Mouse (Mus musculus) kidney, embryonic 16.5 days (tissue): Measurements from ENCODE around the gene Atp5c1. TPM values are rescaled to one million over a fixed set of nuclear protein-coding genes. Genes with fewer than 3 reads are reported as not detected.
A peak's percentile ranks its signal among the peaks of the same experiment; 100 is the strongest.

ENCODE experiments used
- ATAC-seq: fragments of 200-750 bp; cut with Nextera tagmentation; 2 replicates; pipeline ENCODE4 v1.8.0; 2017; ENCODE audit warnings: moderate TSS enrichment; ENCODE audit not compliant: low FRiP score, low TSS enrichment
- H3K27ac ChIP-seq: fragments of 300-500 bp; sonication (generic); 2 replicates; pipeline ENCODE4 v1.5.1; 2014; ENCODE audit warnings: low read length
- H3K27me3 ChIP-seq: fragments of 300-500 bp; sonication (generic); 2 replicates; pipeline ENCODE4 v1.6.1; 2014; ENCODE audit warnings: low read length, control low read depth, mixed read lengths; ENCODE audit not compliant: insufficient read depth
- H3K36me3 ChIP-seq: fragments of 300-500 bp; sonication (generic); 2 replicates; pipeline ENCODE4 v1.6.1; 2014; ENCODE audit warnings: low read length, control low read depth, mixed read lengths; ENCODE audit not compliant: insufficient read depth
- H3K4me1 ChIP-seq: fragments of 300-500 bp; sonication (generic); 2 replicates; pipeline ENCODE4 v1.6.1; 2014; ENCODE audit warnings: low read length, control low read depth, mixed read lengths; ENCODE audit not compliant: insufficient read depth
- H3K4me2 ChIP-seq: fragments of 300-500 bp; sonication (generic); replicated peaks from 2 replicates; pipeline ENCODE4 v1.6.1; 2014; ENCODE audit warnings: low read depth, low read length
- H3K4me3 ChIP-seq: fragments of 300-500 bp; sonication (generic); 2 replicates; pipeline ENCODE4 v1.5.1; 2014; ENCODE audit warnings: mild to moderate bottlenecking, low read length
- H3K9ac ChIP-seq: fragments of 300-500 bp; sonication (generic); replicated peaks from 2 replicates; pipeline ENCODE4 v1.6.1; 2014; ENCODE audit warnings: low read length
- H3K9me3 ChIP-seq: fragments of 300-500 bp; sonication (generic); 2 replicates; pipeline ENCODE4 v1.6.1; 2016; ENCODE audit warnings: low read length, control low read depth
- WGBS: fragments of 180-500 bp; shearing (Covaris S2); extraction: QIAGEN DNeasy Blood & Tissue Kit; methylation state at CpG from one replicate; pipeline ENCODE4 v1.1.7; 2014; 5-methylcytosine and 5-hydroxymethylcytosine counted together
- polyA plus RNA-seq: library from polyadenylated mRNA; unstranded; fragments of >200 nt; fragmentation: Nextera tagmentation; extraction: Ambion mirVana; gene quantifications from 2 replicates; pipeline ENCODE4 v1.2.1, GENCODE M21; 2015

The Atp5c1 gene
- polyA plus RNA-seq, 1 experiment from 2014 or later: 740 TPM

DNA sequence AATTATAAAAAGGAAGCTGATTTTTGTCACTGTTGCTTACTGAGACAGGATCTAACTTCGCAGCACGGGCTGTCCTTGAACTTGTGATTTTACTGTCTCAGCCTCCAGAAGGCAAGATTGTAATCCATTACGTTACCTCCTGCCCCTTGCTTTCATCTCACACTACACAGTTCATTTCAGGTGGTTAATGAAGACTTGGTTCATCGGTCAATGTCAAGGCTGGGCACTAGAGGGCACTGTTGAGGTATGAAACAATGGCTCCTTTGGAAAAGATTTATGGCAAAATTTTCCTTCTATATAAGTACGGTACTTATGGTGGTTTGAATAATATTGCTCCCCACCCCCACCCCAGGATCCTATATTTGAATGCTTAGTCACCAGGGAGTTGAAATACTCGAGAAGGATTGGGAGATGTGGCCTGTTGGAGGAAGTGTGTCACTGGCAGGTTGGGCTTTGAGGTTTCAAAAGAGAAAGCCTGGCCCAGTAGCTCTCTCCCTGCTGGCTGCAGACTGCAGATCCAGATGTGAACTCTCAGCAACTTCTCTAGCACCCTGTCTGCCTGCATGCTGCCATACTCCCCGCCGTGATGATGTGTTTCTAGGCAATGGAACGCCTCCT lies 18.4 kb upstream of the Atp5c1 start:
- no peak overlapping the region for H3K4me2 ChIP-seq
- H3K4me3 ChIP-seq: no peak overlapping the region
- 33% methylated on average over 9 of the region's 9 CpGs for WGBS
- no peaks in the 10 kb centered on the region for H3K9me3 ChIP-seq
- no peak overlapping the region for H3K9ac ChIP-seq
- no peaks in the 10 kb centered on the region for H3K4me1 ChIP-seq
- no peaks in the 10 kb centered on the region for H3K36me3 ChIP-seq
- H3K27me3 ChIP-seq: no peaks in the 10 kb centered on the region
- ATAC-seq: no peak
- no peak overlapping the region for H3K27ac ChIP-seq

DNA sequence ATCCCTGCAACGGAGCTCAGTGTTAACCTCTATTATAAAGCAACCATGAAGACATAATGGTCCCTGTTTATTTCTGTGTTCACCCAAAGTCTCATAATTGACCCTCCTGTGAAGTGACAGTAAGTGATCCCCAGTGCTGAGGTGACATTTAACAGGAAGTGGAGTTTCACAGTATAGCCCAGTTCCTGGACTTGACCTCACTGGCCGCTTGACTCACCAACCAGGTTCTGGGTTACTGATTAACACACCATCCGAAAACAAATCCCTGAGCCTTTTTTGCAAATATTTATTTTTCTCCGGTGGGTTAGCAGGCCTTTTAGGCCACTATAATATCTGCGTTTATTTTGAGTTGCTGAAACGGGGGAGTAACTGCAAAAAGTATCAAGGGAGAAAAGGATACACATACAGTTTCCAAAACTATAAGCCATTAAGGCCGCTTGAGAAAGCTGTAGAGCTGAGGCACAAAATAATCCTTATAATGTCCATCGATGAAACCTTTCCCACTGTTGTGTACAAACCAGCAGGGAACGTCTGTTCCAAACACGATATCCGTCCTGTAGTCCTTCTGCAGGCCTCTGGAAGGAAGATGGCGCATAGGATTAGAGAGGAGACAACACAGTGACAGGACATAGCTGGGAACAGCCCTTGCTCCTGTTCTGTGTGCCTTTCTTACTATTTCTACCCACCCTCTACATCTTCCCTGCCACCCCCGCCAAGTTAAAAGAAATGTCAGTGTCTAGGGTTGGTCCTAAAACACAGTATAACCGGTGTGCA lies 14.2 kb upstream of the Atp5c1 start:
- Histone ChIP-seq H3K4me1 (no peaks in the 10 kb centered on the region), H3K9ac (no peak overlapping the region), H3K27me3 (no peaks in the 10 kb centered on the region), H3K27ac (no peak overlapping the region), H3K4me3 (no peak overlapping the region), H3K4me2 (no peak overlapping the region), H3K9me3 (no peaks in the 10 kb centered on the region), H3K36me3 (peaks cover 32% of the 10 kb centered on the region)
- ATAC-seq: no peak
- 76% methylated on average over 14 of the region's 14 CpGs for WGBS

DNA sequence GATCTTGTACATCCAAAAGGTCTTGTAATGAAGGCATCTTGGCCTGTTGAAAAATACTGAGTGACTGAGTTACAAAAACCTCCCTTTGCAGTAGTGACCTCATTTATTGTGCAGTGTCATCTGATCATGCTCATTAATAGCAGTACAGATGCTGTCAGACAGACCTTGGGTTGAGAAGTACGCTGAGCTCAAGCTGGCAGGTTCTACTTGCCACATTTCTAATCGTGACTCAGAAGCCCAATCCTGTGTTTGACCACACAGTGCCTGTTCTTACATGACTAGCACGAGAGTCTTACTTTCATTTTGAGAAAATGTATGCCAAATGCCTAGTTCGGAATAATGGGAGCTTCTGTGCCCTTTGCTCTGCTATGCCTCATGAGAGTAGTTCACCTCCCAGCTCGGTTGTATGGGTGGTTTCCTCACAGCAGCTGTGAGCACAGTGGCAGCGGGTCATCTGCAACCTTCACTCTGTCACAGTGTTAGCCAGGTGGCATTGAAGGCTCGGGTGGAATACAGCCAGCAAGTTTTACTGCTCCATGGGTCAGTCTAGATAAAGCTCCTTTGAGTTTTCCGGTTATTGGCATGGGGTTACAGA lies 7.0 kb upstream of the Atp5c1 start:
- Histone ChIP-seq H3K27ac (no peak overlapping the region), H3K27me3 (no peaks in the 10 kb centered on the region), H3K36me3 (peaks cover 45% of the 10 kb centered on the region), H3K4me2 (no peak overlapping the region), H3K4me3 (no peak overlapping the region), H3K9ac (no peak overlapping the region), H3K4me1 (no peaks in the 10 kb centered on the region), H3K9me3 (no peaks in the 10 kb centered on the region)
- no peak for ATAC-seq
- 77% methylated on average over 8 of the region's 8 CpGs for WGBS

DNA sequence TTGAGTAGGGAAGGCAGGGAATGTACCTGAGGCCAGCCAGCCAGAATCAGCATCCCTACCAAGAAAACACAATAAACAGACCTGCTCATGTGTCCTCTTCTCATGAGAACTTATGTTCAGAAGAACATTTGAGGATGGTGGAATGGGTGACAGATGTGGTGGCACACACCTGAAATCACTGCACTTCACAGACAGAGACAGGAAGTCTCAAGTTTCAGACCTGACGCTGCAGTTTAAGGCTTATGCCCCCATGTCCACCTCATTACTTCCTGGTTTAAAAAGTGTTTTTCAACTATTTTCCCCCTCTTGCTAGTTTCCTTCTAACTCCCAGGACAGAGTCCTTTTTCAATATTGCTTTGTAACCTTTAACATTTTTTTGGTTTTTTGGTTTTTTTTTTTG lies 2.4 kb upstream of the Atp5c1 start:
- H3K36me3 ChIP-seq: peaks cover 16% of the 10 kb centered on the region; the same call in 1 of the 2 replicates
- no peak overlapping the region for H3K27ac ChIP-seq
- no peaks in the 10 kb centered on the region for H3K27me3 ChIP-seq
- H3K4me2 ChIP-seq: no peak overlapping the region
- H3K4me3 ChIP-seq: no peak overlapping the region
- no peak for ATAC-seq
- peaks cover 23% of the 10 kb centered on the region for H3K4me1 ChIP-seq
- no peaks in the 10 kb centered on the region for H3K9me3 ChIP-seq
- 22% methylated on average over 1 of the region's 1 CpGs for WGBS
- no peak overlapping the region for H3K9ac ChIP-seq

DNA sequence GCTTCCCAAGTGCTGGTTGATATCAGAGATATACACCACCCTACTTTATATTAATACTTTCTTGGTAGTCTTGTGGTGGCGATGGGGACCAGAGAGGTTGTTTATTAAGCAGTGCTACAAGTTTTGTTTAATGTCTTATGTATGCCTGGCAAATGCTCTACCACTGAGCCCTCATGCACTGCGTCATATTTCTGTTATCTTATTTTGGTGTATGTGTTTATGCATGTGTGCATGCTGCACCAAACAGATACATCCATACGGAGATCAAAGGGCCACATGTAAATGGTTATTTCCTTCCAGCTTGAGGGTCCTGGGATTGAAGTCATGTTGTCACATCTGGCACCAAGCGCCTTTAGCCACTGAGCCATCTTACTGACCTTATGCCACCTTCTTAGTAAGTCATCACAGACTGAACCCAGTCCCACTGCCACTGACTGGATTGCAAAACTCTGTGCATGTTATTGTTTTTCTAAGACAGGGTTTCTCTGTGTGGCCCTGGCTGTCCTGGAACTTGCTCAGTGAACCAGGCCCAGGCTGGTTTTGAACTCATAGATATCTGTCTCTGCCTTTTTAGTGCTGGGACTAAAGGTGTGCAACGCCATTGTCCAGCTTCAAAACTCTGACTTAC lies 1.3 kb upstream of the Atp5c1 start:
- H3K9me3 ChIP-seq: no peaks in the 10 kb centered on the region
- no peak overlapping the region; the same call in 1 of the 2 replicates for H3K9ac ChIP-seq
- no peak overlapping the region for H3K27ac ChIP-seq
- 87% methylated on average over 5 of the region's 5 CpGs for WGBS
- H3K27me3 ChIP-seq: no peaks in the 10 kb centered on the region
- no peak for ATAC-seq
- H3K36me3 ChIP-seq: peaks cover 8% of the 10 kb centered on the region; the same call in 1 of the 2 replicates
- H3K4me2 ChIP-seq: peak overlapping the region; percentile 86
- peaks cover 30% of the 10 kb centered on the region for H3K4me1 ChIP-seq
- H3K4me3 ChIP-seq: peak overlapping the region; percentile 80

DNA sequence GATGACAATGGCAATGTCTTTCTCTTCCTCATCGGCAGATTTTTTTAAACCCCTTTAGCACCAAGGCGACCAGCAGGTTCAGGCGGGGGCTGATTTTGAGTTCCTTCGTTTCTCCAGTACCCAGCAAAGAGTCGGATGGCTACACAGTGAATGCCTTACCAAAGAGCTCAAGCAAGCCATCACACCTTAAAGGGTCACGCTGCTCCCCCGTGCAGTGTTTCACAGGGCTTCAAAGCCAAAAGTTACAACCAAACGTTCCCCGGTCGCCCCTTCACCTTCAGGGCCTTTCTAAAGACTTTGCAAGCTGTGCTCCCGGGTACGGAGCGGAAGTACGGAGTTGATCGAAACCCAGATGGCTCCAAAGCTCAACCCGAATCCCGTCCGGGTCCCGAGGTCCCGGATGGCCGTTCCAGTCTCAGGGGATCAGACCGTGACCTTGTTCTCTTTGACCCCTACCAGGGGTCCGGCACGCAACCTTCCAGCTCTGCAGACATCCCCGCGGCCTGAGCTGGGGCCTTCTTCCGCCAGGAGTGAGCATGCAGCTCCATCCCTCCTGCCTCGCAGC lies 483 bp downstream of the Atp5c1 start:
- no peak; the same call in 1 of the 2 replicates for ATAC-seq
- Histone ChIP-seq H3K27ac (peak overlapping the region; percentile 92), H3K36me3 (peaks cover 6% of the 10 kb centered on the region; the same call in 1 of the 2 replicates), H3K9me3 (no peaks in the 10 kb centered on the region), H3K4me1 (peaks cover 30% of the 10 kb centered on the region), H3K4me3 (peak overlapping the region; percentile 80), H3K9ac (peak overlapping the region; percentile 97), H3K4me2 (peak overlapping the region; percentile 67), H3K27me3 (no peaks in the 10 kb centered on the region)
- WGBS: under 1% methylated on average over 28 of the region's 28 CpGs

DNA sequence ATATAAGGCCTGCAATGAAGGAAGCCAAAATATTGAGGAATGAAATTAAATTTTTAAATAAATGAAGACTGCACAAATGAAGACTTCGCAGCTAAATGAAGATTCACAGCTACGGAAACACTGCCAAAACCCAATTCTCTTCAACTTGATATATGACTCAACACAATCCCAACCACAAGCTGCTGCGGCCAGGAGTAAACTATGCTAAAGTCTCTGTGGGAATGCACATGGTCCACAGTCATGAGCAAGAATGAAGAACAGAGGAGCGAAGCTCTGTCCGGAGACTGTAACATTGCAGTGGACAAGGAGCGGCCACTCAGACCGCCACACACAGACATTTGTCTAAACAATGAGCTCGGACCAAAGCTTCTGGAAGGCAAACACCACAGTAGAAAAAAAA lies 3.6 kb downstream of the Atp5c1 start:
- H3K27me3 ChIP-seq: no peaks in the 10 kb centered on the region
- no peak for ATAC-seq
- H3K4me2 ChIP-seq: no peak overlapping the region
- no peak overlapping the region for H3K9ac ChIP-seq
- peaks cover 10% of the 10 kb centered on the region for H3K36me3 ChIP-seq
- peaks cover 27% of the 10 kb centered on the region for H3K4me1 ChIP-seq
- no peaks in the 10 kb centered on the region for H3K9me3 ChIP-seq
- WGBS: 71% methylated on average over 8 of the region's 8 CpGs
- no peak overlapping the region for H3K27ac ChIP-seq
- no peak overlapping the region for H3K4me3 ChIP-seq

DNA sequence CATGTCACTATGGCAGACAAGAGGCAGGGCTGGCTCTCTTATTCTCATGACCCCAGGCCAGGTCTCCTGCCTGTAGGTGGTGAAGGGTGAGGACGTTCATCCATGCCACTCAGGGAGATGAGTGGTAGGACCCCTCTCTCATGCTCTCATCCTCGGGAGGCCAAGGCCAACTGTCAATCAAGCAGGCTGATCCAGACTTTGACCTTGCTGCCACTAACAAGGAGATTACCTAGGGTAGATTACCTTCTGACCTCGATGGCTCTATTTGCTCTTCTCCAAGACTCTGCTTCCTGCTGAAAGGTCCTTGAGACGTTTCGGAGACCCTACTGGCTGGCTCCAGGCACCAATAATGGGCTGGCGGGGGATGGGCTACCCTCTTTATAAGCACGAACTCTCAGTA lies 5.8 kb downstream of the Atp5c1 start:
- ATAC-seq: no peak
- H3K9ac ChIP-seq: no peak overlapping the region
- peaks cover 22% of the 10 kb centered on the region for H3K4me1 ChIP-seq
- H3K27me3 ChIP-seq: no peaks in the 10 kb centered on the region
- no peak overlapping the region for H3K4me3 ChIP-seq
- H3K36me3 ChIP-seq: peaks cover 10% of the 10 kb centered on the region
- H3K4me2 ChIP-seq: no peak overlapping the region
- no peaks in the 10 kb centered on the region for H3K9me3 ChIP-seq
- no peak overlapping the region for H3K27ac ChIP-seq
- WGBS: 82% methylated on average over 7 of the region's 7 CpGs

DNA sequence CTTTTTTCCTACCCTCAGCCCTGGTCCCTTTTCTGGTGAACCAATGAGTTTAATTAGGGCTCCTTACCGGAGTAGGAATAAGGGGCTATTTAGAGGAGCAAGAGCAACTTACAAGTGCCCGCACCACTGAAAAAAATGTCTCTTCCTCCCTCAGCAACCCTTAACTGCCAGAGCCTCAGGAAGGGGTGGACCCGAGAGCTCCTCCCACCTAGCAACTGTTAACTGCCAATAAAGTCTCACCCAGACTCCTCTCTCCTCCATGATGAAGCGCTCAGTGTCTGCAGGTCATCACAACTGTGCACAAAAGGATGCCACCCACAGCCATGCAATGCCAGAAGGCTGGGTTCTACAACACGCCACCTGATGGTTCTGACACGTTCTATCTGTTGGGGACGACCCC lies 8.6 kb downstream of the Atp5c1 start:
- Histone ChIP-seq H3K36me3 (peaks cover 28% of the 10 kb centered on the region), H3K4me1 (no peaks in the 10 kb centered on the region), H3K9ac (no peak overlapping the region), H3K4me3 (no peak overlapping the region), H3K27me3 (no peaks in the 10 kb centered on the region), H3K4me2 (no peak overlapping the region), H3K27ac (no peak overlapping the region), H3K9me3 (no peaks in the 10 kb centered on the region)
- WGBS: 47% methylated on average over 7 of the region's 7 CpGs
- ATAC-seq: no peak
